8 mouse cellular contexts compared by ENCODE assay signal in genomic region chr1:93445822-93446162, GRCm38 (mm10). TPM values are rescaled to one million over a fixed set of nuclear protein-coding genes. Genes with fewer than 3 reads are reported as not detected.
DNase-seq lines count a peak whose midpoint lies in the region; ATAC-seq and TF ChIP-seq lines count a peak whose summit lies in the region.

No protein-coding gene starts in this region.

- peak overlapping the region; percentile 85 for H3K4me2 ChIP-seq in liver, embryonic 11.5 days

- 10% methylated on average over 3 of the region's 3 CpGs for WGBS in spleen, adult 2 months
- 19% methylated on average over 3 of the region's 3 CpGs for WGBS in liver, embryonic 11.5 days

- 0 out of 2 replicates have a peak, but pooled peaks cover 2% of the 10 kb centered on the region for H3K4me1 ChIP-seq in spleen, adult 2 months (ENCODE audit: control insufficient read depth, insufficient read depth, insufficient read length)
- peaks cover 23% of the 10 kb centered on the region for H3K4me1 ChIP-seq in liver, embryonic 11.5 days (replicated peaks; ENCODE audit: control insufficient read depth, insufficient read depth, low read length)

- no peaks in the 10 kb centered on the region for H3K9me3 ChIP-seq in liver, embryonic 11.5 days (ENCODE audit: control insufficient read depth, low read length)

- H3K27me3 ChIP-seq in spleen, adult 2 months (ENCODE audit: control insufficient read depth, insufficient read depth, low read length): no peaks in the 10 kb centered on the region
- no peaks in the 10 kb centered on the region for H3K27me3 ChIP-seq in liver, embryonic 11.5 days (replicated peaks; ENCODE audit: control insufficient read depth, insufficient read depth, low read length)

- no peak for TF ChIP-seq POLR2A in spleen, adult 2 months (IDR thresholded peaks at IDR 0.05; ENCODE audit: low read depth, low read length)

- H3K4me3 ChIP-seq in spleen, adult 2 months (ENCODE audit: extremely low read depth, insufficient read depth, insufficient read length): peak overlapping the region; percentile 87
- peak overlapping the region; percentile 84 for H3K4me3 ChIP-seq in liver, embryonic 11.5 days (ENCODE audit: low read depth, low read length)

- DNase-seq in cerebellum, adult 18-20 months: no peak
- DNase-seq in spleen, adult 2 months (ENCODE audit: low read depth in 1 of 2, low spot score in 2 of 2): no peak
- DNase-seq in spleen, postnatal 36 days (ENCODE audit: low spot score in 2 of 2): no peak
- DNase-seq in liver, embryonic 11.5 days (ENCODE audit: low spot score): no peak
- no peak for DNase-seq in right cerebral cortex, adult 18-20 months
- DNase-seq in left cerebral cortex, adult 11 months (ENCODE audit: low spot score): no peak
- no peak for DNase-seq in thymus, postnatal 25 days

- ATAC-seq in cerebellum, adult (ENCODE audit: insufficient number of reproducible peaks, low FRiP score, low TSS enrichment): peak; percentile 41; the same call in 1 of the 2 replicates
- peak; percentile 11 for ATAC-seq in liver, embryonic 11.5 days (replicated peaks; ENCODE audit: low FRiP score)

- peaks cover 2% of the 10 kb centered on the region; the same call in 1 of the 2 replicates for H3K36me3 ChIP-seq in spleen, adult 2 months (ENCODE audit: control insufficient read depth, insufficient read depth, low read length)
- peaks cover 6% of the 10 kb centered on the region; the same call in 1 of the 2 replicates for H3K36me3 ChIP-seq in liver, embryonic 11.5 days (ENCODE audit: control insufficient read depth, insufficient read depth, low read length)

- peak overlapping the region; percentile 89 for H3K9ac ChIP-seq in liver, embryonic 11.5 days (ENCODE audit: low read depth, low read length)

- no peak for TF ChIP-seq CTCF in spleen, adult 2 months (IDR thresholded peaks at IDR 0.05; ENCODE audit: extremely low read depth, insufficient read depth, insufficient read length, insufficient replicate concordance)

- peak overlapping the region; percentile 83 for H3K27ac ChIP-seq in spleen, adult 2 months (ENCODE audit: insufficient read depth, low read length)
- peak overlapping the region; percentile 92 for H3K27ac ChIP-seq in liver, embryonic 11.5 days (ENCODE audit: low read depth, low read length)

RNA-seq across cellular contexts. Expression of gene Hdlbp, which starts 32.8 kb away (rescaled TPM):
- polyA plus RNA-seq in spleen, adult 2 months (2012; rRNA removed): 22.7 and 24.3 TPM in 2 replicates
- polyA plus RNA-seq in liver, embryonic 11.5 days (2014; fragmentation: Nextera tagmentation; extraction: Ambion mirVana): 106 and 113 TPM in 2 replicates
